Mouse (Mus musculus) stomach, embryonic 15.5 days (tissue): Measurements from ENCODE around the gene Akap12. TPM values are rescaled to one million over a fixed set of nuclear protein-coding genes. Genes with fewer than 3 reads are reported as not detected.
A peak's percentile ranks its signal among the peaks of the same experiment; 100 is the strongest.

Experiments used
- ATAC-seq: fragments of 200-750 bp; cut with Nextera tagmentation; 2 replicates; pipeline ENCODE4 v1.8.0; 2017; ENCODE audit warnings: low read depth, moderate number of reproducible peaks, moderate TSS enrichment; ENCODE audit not compliant: insufficient read depth, low FRiP score
- H3K27ac ChIP-seq: fragments of 300-500 bp; sonication (generic); 2 replicates; pipeline ENCODE4 v1.5.1; 2015; ENCODE audit warnings: mild to moderate bottlenecking, inconsistent platforms
- H3K27me3 ChIP-seq: fragments of 300-500 bp; sonication (generic); replicated peaks from 2 replicates; pipeline ENCODE4 v1.6.1; 2015; ENCODE audit warnings: inconsistent platforms
- H3K36me3 ChIP-seq: fragments of 300-500 bp; sonication (generic); 2 replicates; pipeline ENCODE4 v1.6.1; 2015; ENCODE audit warnings: inconsistent platforms
- H3K4me1 ChIP-seq: fragments of 300-500 bp; sonication (generic); 2 replicates; pipeline ENCODE4 v1.6.1; 2015; ENCODE audit warnings: inconsistent platforms
- H3K4me2 ChIP-seq: fragments of 300-500 bp; sonication (generic); 2 replicates; pipeline ENCODE4 v1.6.1; 2015; ENCODE audit warnings: mild to moderate bottlenecking, inconsistent platforms
- H3K4me3 ChIP-seq: fragments of 300-500 bp; sonication (generic); replicated peaks from 2 replicates; pipeline ENCODE4 v1.5.1; 2015; ENCODE audit warnings: inconsistent platforms
- H3K9ac ChIP-seq: fragments of 300-500 bp; sonication (generic); 2 replicates; pipeline ENCODE4 v1.6.1; 2015; ENCODE audit warnings: inconsistent platforms
- H3K9me3 ChIP-seq: fragments of 300-500 bp; sonication (generic); 2 replicates; pipeline ENCODE4 v1.6.1; 2016; ENCODE audit warnings: inconsistent platforms
- WGBS: fragments of 180-500 bp; shearing (Covaris S2); methylation state at CpG from one replicate; pipeline ENCODE4 v1.1.7; 2015; 5-methylcytosine and 5-hydroxymethylcytosine counted together
- polyA plus RNA-seq: library from polyadenylated mRNA; unstranded; fragments of >200 nt; fragmentation: Nextera tagmentation; extraction: Ambion mirVana; gene quantifications from 2 replicates; pipeline ENCODE4 v1.2.1, GENCODE M21; 2015

Gene Akap12
- 59.6 and 62.9 TPM in 2 replicates for polyA plus RNA-seq

- ATAC-seq: peak; percentile 54
- H3K9me3 ChIP-seq: no peaks in the 10 kb centered on the region
- H3K36me3 ChIP-seq: no peaks in the 10 kb centered on the region
- peak within 1 kb of the TSS; percentile 50; the same call in 1 of the 2 replicates for H3K9ac ChIP-seq
- H3K4me1 ChIP-seq: peaks cover 10% of the 10 kb centered on the region; the same call in 1 of the 2 replicates
- peak within 1 kb of the TSS; percentile 91 for H3K4me2 ChIP-seq
- under 1% methylated on average over 54 of the region's 54 CpGs for WGBS
- no peaks in the 10 kb centered on the region for H3K27me3 ChIP-seq
- peak within 1 kb of the TSS; percentile 67 for H3K4me3 ChIP-seq
- H3K27ac ChIP-seq: peak within 1 kb of the TSS; percentile 68
Observed at GRCm38 (mm10) chr10:4266041-4266930, at the start of gene Akap12. Gene Akap12, plus strand, starts transcription at chr10:4266380.

GRCm38 (mm10) chr10:4230563-4231359, 35.4 kb upstream of the Akap12 start:
- no peak overlapping the region for H3K4me2 ChIP-seq
- no peak overlapping the region for H3K27ac ChIP-seq
- H3K36me3 ChIP-seq: no peaks in the 10 kb centered on the region
- no peaks in the 10 kb centered on the region for H3K27me3 ChIP-seq
- H3K4me3 ChIP-seq: no peak overlapping the region
- 77% methylated on average over 17 of the region's 17 CpGs for WGBS
- H3K9ac ChIP-seq: no peak overlapping the region
- no peak for ATAC-seq
- no peaks in the 10 kb centered on the region for H3K9me3 ChIP-seq
- H3K4me1 ChIP-seq: 0 out of 2 replicates have a peak, but pooled peaks cover 3% of the 10 kb centered on the region

GRCm38 (mm10) chr10:4233102-4233501, 33.1 kb upstream of the Akap12 start:
- H3K27ac ChIP-seq: no peak overlapping the region
- H3K9me3 ChIP-seq: no peaks in the 10 kb centered on the region
- H3K4me2 ChIP-seq: no peak overlapping the region
- no peak; the same call in 1 of the 2 replicates for ATAC-seq
- no peaks in the 10 kb centered on the region for H3K36me3 ChIP-seq
- 0 out of 2 replicates have a peak, but pooled peaks cover 3% of the 10 kb centered on the region for H3K4me1 ChIP-seq
- no peak overlapping the region for H3K9ac ChIP-seq
- H3K27me3 ChIP-seq: no peaks in the 10 kb centered on the region
- no peak overlapping the region for H3K4me3 ChIP-seq
- 23% methylated on average over 9 of the region's 9 CpGs for WGBS

GRCm38 (mm10) chr10:4239794-4240574, 26.2 kb upstream of the Akap12 start:
- no peaks in the 10 kb centered on the region for H3K27me3 ChIP-seq
- no peaks in the 10 kb centered on the region for H3K36me3 ChIP-seq
- H3K9me3 ChIP-seq: no peaks in the 10 kb centered on the region
- WGBS: 64% methylated on average over 5 of the region's 5 CpGs
- ATAC-seq: peak; percentile 22; the same call in 1 of the 2 replicates
- no peak overlapping the region for H3K4me3 ChIP-seq
- H3K27ac ChIP-seq: peak overlapping the region; percentile 18; the same call in 1 of the 2 replicates
- no peak overlapping the region for H3K4me2 ChIP-seq
- 0 out of 2 replicates have a peak, but pooled peaks cover 3% of the 10 kb centered on the region for H3K4me1 ChIP-seq
- H3K9ac ChIP-seq: no peak overlapping the region

GRCm38 (mm10) chr10:4243591-4244300, 22.4 kb upstream of the Akap12 start:
- 78% methylated on average over 16 of the region's 16 CpGs for WGBS
- ATAC-seq: 0 out of 2 replicates have a peak, but pooled peaks have one; percentile 11

GRCm38 (mm10) chr10:4245812-4246211, 20.4 kb upstream of the Akap12 start:
- no peak overlapping the region for H3K27ac ChIP-seq
- no peaks in the 10 kb centered on the region for H3K27me3 ChIP-seq
- H3K4me3 ChIP-seq: no peak overlapping the region
- 48% methylated on average over 2 of the region's 2 CpGs for WGBS
- ATAC-seq: no peak
- H3K9ac ChIP-seq: no peak overlapping the region
- no peaks in the 10 kb centered on the region for H3K36me3 ChIP-seq
- no peaks in the 10 kb centered on the region for H3K9me3 ChIP-seq
- H3K4me1 ChIP-seq: 0 out of 2 replicates have a peak, but pooled peaks cover 3% of the 10 kb centered on the region
- no peak overlapping the region for H3K4me2 ChIP-seq

More at GRCm38 (mm10) chr10:4243591-4244300, 22.4 kb upstream of the Akap12 start:
- H3K9me3 ChIP-seq: no peaks in the 10 kb centered on the region
- H3K4me2 ChIP-seq: no peak overlapping the region
- H3K36me3 ChIP-seq: no peaks in the 10 kb centered on the region
- no peaks in the 10 kb centered on the region for H3K27me3 ChIP-seq
- no peak overlapping the region for H3K9ac ChIP-seq
- H3K4me1 ChIP-seq: 0 out of 2 replicates have a peak, but pooled peaks cover 3% of the 10 kb centered on the region
- no peak overlapping the region for H3K27ac ChIP-seq
- no peak overlapping the region for H3K4me3 ChIP-seq

GRCm38 (mm10) chr10:4246407-4246806, 19.8 kb upstream of the Akap12 start:
- ATAC-seq: no peak

GRCm38 (mm10) chr10:4249235-4249845, 16.8 kb upstream of the Akap12 start:
- H3K4me1 ChIP-seq: no peaks in the 10 kb centered on the region
- H3K4me3 ChIP-seq: no peak overlapping the region
- ATAC-seq: no peak
- H3K27me3 ChIP-seq: no peaks in the 10 kb centered on the region
- no peak overlapping the region for H3K4me2 ChIP-seq
- no peak overlapping the region for H3K27ac ChIP-seq
- WGBS: 51% methylated on average over 4 of the region's 4 CpGs
- no peaks in the 10 kb centered on the region for H3K9me3 ChIP-seq
- no peak overlapping the region for H3K9ac ChIP-seq
- H3K36me3 ChIP-seq: no peaks in the 10 kb centered on the region

More at GRCm38 (mm10) chr10:4246407-4246806, 19.8 kb upstream of the Akap12 start:
- Histone ChIP-seq H3K4me3 (no peak overlapping the region), H3K4me1 (0 out of 2 replicates have a peak, but pooled peaks cover 3% of the 10 kb centered on the region), H3K27me3 (no peaks in the 10 kb centered on the region), H3K36me3 (no peaks in the 10 kb centered on the region), H3K4me2 (no peak overlapping the region), H3K9me3 (no peaks in the 10 kb centered on the region), H3K9ac (no peak overlapping the region), H3K27ac (no peak overlapping the region)
- WGBS: 93% methylated on average over 7 of the region's 7 CpGs

GRCm38 (mm10) chr10:4250681-4251080, 15.5 kb upstream of the Akap12 start:
- H3K4me3 ChIP-seq: no peak overlapping the region
- no peak overlapping the region for H3K9ac ChIP-seq
- H3K27ac ChIP-seq: no peak overlapping the region
- H3K4me1 ChIP-seq: no peaks in the 10 kb centered on the region
- no peaks in the 10 kb centered on the region for H3K36me3 ChIP-seq
- WGBS: 90% methylated on average over 3 of the region's 3 CpGs
- H3K9me3 ChIP-seq: no peaks in the 10 kb centered on the region
- no peaks in the 10 kb centered on the region for H3K27me3 ChIP-seq
- ATAC-seq: no peak
- H3K4me2 ChIP-seq: no peak overlapping the region

GRCm38 (mm10) chr10:4253613-4254012, 12.6 kb upstream of the Akap12 start:
- ATAC-seq: no peak; the same call in 1 of the 2 replicates
- H3K27me3 ChIP-seq: no peaks in the 10 kb centered on the region
- no peak overlapping the region for H3K27ac ChIP-seq
- H3K36me3 ChIP-seq: no peaks in the 10 kb centered on the region
- no peak overlapping the region for H3K4me2 ChIP-seq
- H3K9ac ChIP-seq: no peak overlapping the region
- WGBS: 70% methylated on average over 4 of the region's 4 CpGs
- H3K9me3 ChIP-seq: no peaks in the 10 kb centered on the region
- no peak overlapping the region for H3K4me3 ChIP-seq
- H3K4me1 ChIP-seq: no peaks in the 10 kb centered on the region
